Mouse (Mus musculus): Measurements from ENCODE around the gene Celf6.

DNA sequence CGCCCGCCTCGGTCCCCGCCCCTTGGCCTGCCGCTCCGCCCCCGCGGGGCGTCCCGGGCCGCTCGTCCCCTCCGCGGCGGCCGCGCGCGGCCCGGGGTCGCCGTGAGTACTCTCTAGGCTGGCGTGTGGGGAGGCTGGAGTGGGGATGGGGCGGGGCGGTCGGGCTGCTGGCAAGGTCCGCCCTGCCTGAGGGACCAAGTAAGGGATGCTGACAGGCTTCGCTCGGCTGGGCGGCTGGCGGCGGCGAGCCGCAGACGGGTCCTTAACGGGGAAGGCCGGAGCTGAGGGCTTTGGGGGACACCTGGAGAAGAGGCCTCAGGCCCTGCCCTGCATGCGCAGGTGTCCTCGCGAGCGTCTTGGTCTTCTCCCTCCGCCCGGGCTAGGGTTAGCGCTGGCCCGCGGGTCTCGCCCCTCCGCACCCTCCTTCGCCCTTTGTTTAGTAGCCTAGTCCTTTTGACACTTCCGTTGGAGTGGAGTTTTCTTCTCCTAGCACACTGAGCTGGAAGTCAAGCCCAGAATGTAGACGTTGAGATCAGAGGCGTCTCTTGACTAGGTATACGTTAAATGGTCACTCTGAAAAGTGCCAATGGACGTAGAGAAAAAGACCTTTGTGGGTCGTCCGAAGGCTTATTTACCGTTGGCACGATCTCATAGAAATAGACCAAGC is 39.7 kb downstream of the Celf6 start:
- TF ChIP-seq CTCF (IDR thresholded peaks at IDR 0.05; ENCODE audit: borderline replicate concordance, extremely low read depth, insufficient read depth, insufficient read length): no peak
- peak; percentile 74; the same call in 1 of the 2 replicates for TF ChIP-seq POLR2A (IDR thresholded peaks at IDR 0.05; ENCODE audit: borderline replicate concordance, extremely low read depth, insufficient read depth, insufficient read length, poor library complexity, severe bottlenecking)
